ENCODE assay signal across 11 mouse cellular contexts in genomic region chr1:186145444-186145843, GRCm38 (mm10). TPM values are rescaled to one million over a fixed set of nuclear protein-coding genes. Genes with fewer than 3 reads are reported as not detected.
DNase-seq lines count a peak whose midpoint lies in the region; ATAC-seq and TF ChIP-seq lines count a peak whose summit lies in the region.
"Had no signal": no experiment of that assay in that cellular context is flagged by ENCODE, and none has a peak within 500 bp of the region (broad histone marks: within the 10 kb centered on the region; RNA-seq: fewer than 3 reads in every experiment).

No protein-coding gene starts in this region.

- no peak overlapping the region for H3K27ac ChIP-seq in midbrain, embryonic 14.5 days (replicated peaks; ENCODE audit: low read depth, low read length)
- no peak overlapping the region for H3K27ac ChIP-seq in midbrain, postnatal 0 days (ENCODE audit: low read depth, low read length)
- peak overlapping the region; percentile 83; the same call in 1 of the 2 replicates for H3K27ac ChIP-seq in lung, embryonic 14.5 days (ENCODE audit: low read depth)
- H3K27ac ChIP-seq in cerebellum, adult 2 months (ENCODE audit: insufficient read depth, low read length): no peak overlapping the region
- H3K27ac ChIP-seq: liver, embryonic 13.5 days had no signal

- no peak for TF ChIP-seq CTCF in midbrain, postnatal 0 days (IDR thresholded peaks at IDR 0.05)
- no peak for TF ChIP-seq CTCF in lung, embryonic 14.5 days (IDR thresholded peaks at IDR 0.05; ENCODE audit: low read depth)
- no peak for TF ChIP-seq CTCF in cerebellum, adult 2 months (IDR thresholded peaks at IDR 0.05; ENCODE audit: borderline replicate concordance, insufficient read depth, low read depth, low read length)

- no peaks in the 10 kb centered on the region for H3K27me3 ChIP-seq in midbrain, embryonic 14.5 days (ENCODE audit: control insufficient read depth, insufficient read depth, low read length)
- no peaks in the 10 kb centered on the region for H3K27me3 ChIP-seq in midbrain, postnatal 0 days (ENCODE audit: insufficient read depth, low read length)
- H3K27me3 ChIP-seq in lung, embryonic 14.5 days (ENCODE audit: insufficient read depth, low read length): no peaks in the 10 kb centered on the region
- H3K27me3 ChIP-seq in cerebellum, adult 2 months (ENCODE audit: control insufficient read depth, insufficient read depth, low read length): no peaks in the 10 kb centered on the region
- H3K27me3 ChIP-seq: heart, embryonic 12.5 days; liver, embryonic 13.5 days had no signal

- no peak overlapping the region for H3K4me3 ChIP-seq in midbrain, embryonic 14.5 days (replicated peaks; ENCODE audit: low read depth, low read length)
- H3K4me3 ChIP-seq in midbrain, postnatal 0 days (ENCODE audit: low read depth, low read length): no peak overlapping the region
- H3K4me3 ChIP-seq in lung, embryonic 14.5 days (ENCODE audit: low read depth, low read length): no peak overlapping the region
- H3K4me3 ChIP-seq in cerebellum, adult 2 months (replicated peaks; ENCODE audit: insufficient read depth, low read depth, low read length): no peak overlapping the region
- H3K4me3 ChIP-seq: heart, embryonic 12.5 days; liver, embryonic 13.5 days had no signal

- H3K4me2 ChIP-seq in midbrain, embryonic 14.5 days (ENCODE audit: low read length): no peak overlapping the region
- H3K4me2 ChIP-seq in midbrain, postnatal 0 days (ENCODE audit: low read depth, low read length, poor library complexity, severe bottlenecking): no peak overlapping the region
- peak overlapping the region; percentile 46 for H3K4me2 ChIP-seq in lung, embryonic 14.5 days
- H3K4me2 ChIP-seq: heart, embryonic 12.5 days; liver, embryonic 13.5 days had no signal

- peak; percentile 24 for DNase-seq in gastrocnemius, adult 18-20 months (ENCODE audit: low spot score)
- no peak for DNase-seq in gastrocnemius, adult 8-10 months (ENCODE audit: low spot score in 2 of 2)
- DNase-seq in midbrain, embryonic 14.5 days: peak; percentile 17
- no peak for DNase-seq in midbrain, postnatal 0 days (ENCODE audit: low spot score)
- peak; percentile 75 for DNase-seq in lung, embryonic 14.5 days
- DNase-seq in right cerebral cortex, adult 18-20 months: no peak
- DNase-seq in ovary, postnatal 14 days (ENCODE audit: low spot score): no peak
- no peak for DNase-seq in cerebellum, adult 2 months
- DNase-seq: liver, embryonic 13.5 days had no signal

- ATAC-seq in midbrain, embryonic 14.5 days (ENCODE audit: low FRiP score, low TSS enrichment): no peak
- ATAC-seq in midbrain, postnatal 0 days (ENCODE audit: low FRiP score): no peak
- peak; percentile 90 for ATAC-seq in lung, embryonic 14.5 days (ENCODE audit: insufficient read depth)
- ATAC-seq: hindbrain, embryonic 16.5 days had no signal

- no peaks in the 10 kb centered on the region for H3K36me3 ChIP-seq in midbrain, embryonic 14.5 days (ENCODE audit: control insufficient read depth, insufficient read depth, low read length)
- no peaks in the 10 kb centered on the region for H3K36me3 ChIP-seq in midbrain, postnatal 0 days (ENCODE audit: insufficient read depth, low read length)
- no peaks in the 10 kb centered on the region for H3K36me3 ChIP-seq in lung, embryonic 14.5 days (ENCODE audit: insufficient read depth)
- H3K36me3 ChIP-seq: heart, embryonic 12.5 days; liver, embryonic 13.5 days had no signal

- H3K9me3 ChIP-seq in midbrain, embryonic 14.5 days (ENCODE audit: control insufficient read depth, low read length): no peaks in the 10 kb centered on the region
- H3K9me3 ChIP-seq in midbrain, postnatal 0 days (ENCODE audit: low read length): no peaks in the 10 kb centered on the region
- no peaks in the 10 kb centered on the region for H3K9me3 ChIP-seq in lung, embryonic 14.5 days (ENCODE audit: low read depth, low read length)
- H3K9me3 ChIP-seq: heart, embryonic 12.5 days; liver, embryonic 13.5 days had no signal

- no peak for TF ChIP-seq POLR2A in cerebellum, adult 2 months (IDR thresholded peaks at IDR 0.05; ENCODE audit: borderline replicate concordance, insufficient read depth, low read length)

- no peaks in the 10 kb centered on the region for H3K4me1 ChIP-seq in midbrain, embryonic 14.5 days (ENCODE audit: control insufficient read depth, insufficient read depth, low read length)
- H3K4me1 ChIP-seq in midbrain, postnatal 0 days (ENCODE audit: insufficient read depth, low read length): no peaks in the 10 kb centered on the region
- H3K4me1 ChIP-seq in lung, embryonic 14.5 days (ENCODE audit: insufficient read depth): peaks cover 13% of the 10 kb centered on the region; the same call in 1 of the 2 replicates
- H3K4me1 ChIP-seq in cerebellum, adult 2 months (ENCODE audit: control insufficient read depth, insufficient read depth, low read length): no peaks in the 10 kb centered on the region
- H3K4me1 ChIP-seq: liver, embryonic 13.5 days had no signal

- WGBS in midbrain, embryonic 14.5 days: 47% methylated on average over 6 of the region's 6 CpGs
- 49% methylated on average over 6 of the region's 6 CpGs for WGBS in midbrain, postnatal 0 days
- 6% methylated on average over 6 of the region's 6 CpGs for WGBS in lung, embryonic 14.5 days
- 65% methylated on average over 6 of the region's 6 CpGs for WGBS in cerebellum, adult 2 months

- no peak overlapping the region for H3K9ac ChIP-seq in midbrain, embryonic 14.5 days (replicated peaks; ENCODE audit: low read length)
- no peak overlapping the region for H3K9ac ChIP-seq in midbrain, postnatal 0 days (replicated peaks; ENCODE audit: low read length, poor library complexity, severe bottlenecking)
- H3K9ac ChIP-seq in lung, embryonic 14.5 days: no peak overlapping the region
- H3K9ac ChIP-seq: heart, embryonic 12.5 days; liver, embryonic 13.5 days had no signal

RNA-seq across cellular contexts. Expression of gene Lyplal1, which starts 28.3 kb away (rescaled TPM):
- total RNA-seq in gastrocnemius, adult 18-20 months (2021): 1 to 10 TPM; 1.6 to 2.0 TPM
- 1 to 10 TPM; 1.9 to 2.6 (median 2.3) TPM for total RNA-seq in gastrocnemius, adult 8-10 months (2022)
- polyA plus RNA-seq in midbrain, embryonic 14.5 days (2014; fragmentation: Nextera tagmentation; extraction: Ambion mirVana): 18.8 and 19.3 TPM in 2 replicates
- 11.3 and 15.5 TPM in 2 replicates for total RNA-seq in midbrain, postnatal 0 days (2014; rRNA removed)
- polyA plus RNA-seq in midbrain, postnatal 0 days (2015; fragmentation: Nextera tagmentation; extraction: Ambion mirVana): 15.5 and 16.4 TPM in 2 replicates
- 23.1 and 24.1 TPM in 2 replicates for polyA plus RNA-seq in lung, embryonic 14.5 days (2014; fragmentation: Nextera tagmentation; extraction: Ambion mirVana)
- 7.1 and 7.6 TPM in 2 replicates for polyA plus RNA-seq in cerebellum, adult 2 months (2012; rRNA removed)

Comparison
In these comparisons a context has a peak if more than half of its experiments do, and no peak if none do; other contexts are left out.
1. DNase-seq: peak in gastrocnemius, adult 18-20 months (single experiment), midbrain, embryonic 14.5 days (single experiment) and lung, embryonic 14.5 days (single experiment); none in gastrocnemius, adult 8-10 months (0 of 2), midbrain, postnatal 0 days (single experiment), right cerebral cortex, adult 18-20 months (single experiment), ovary, postnatal 14 days (single experiment) and cerebellum, adult 2 months (0 of 2).